Mouse (Mus musculus): Measurements from ENCODE around the gene Tnni3. TPM values are rescaled to one million over a fixed set of nuclear protein-coding genes. Genes with fewer than 3 reads are reported as not detected.

The Tnni3 gene
- polyA plus RNA-seq, 1 experiment from 2014 or later: 0.46 TPM

GRCm38 (mm10) chr7:4479674-4480073 is 44.4 kb downstream of the Tnni3 start:
- H3K9ac ChIP-seq (replicated peaks): no peak overlapping the region
- H3K27me3 ChIP-seq (ENCODE audit: insufficient read depth, low read length): peaks cover 20% of the 10 kb centered on the region
- no peaks in the 10 kb centered on the region for H3K9me3 ChIP-seq (ENCODE audit: low read length)
- no peak overlapping the region for H3K4me3 ChIP-seq (ENCODE audit: low read depth, low read length)
- H3K4me1 ChIP-seq (ENCODE audit: insufficient read depth): peaks cover 6% of the 10 kb centered on the region; the same call in 1 of the 2 replicates
- H3K27ac ChIP-seq (ENCODE audit: low read depth): no peak overlapping the region
- no peak overlapping the region for H3K4me2 ChIP-seq (ENCODE audit: low read depth, low read length)
- TF ChIP-seq CTCF (IDR thresholded peaks at IDR 0.05; ENCODE audit: low read depth) (peak; percentile 71), EP300 (IDR thresholded peaks at IDR 0.05; ENCODE audit: low read depth) (no peak)
- ATAC-seq (no peak; the same call in 1 of the 2 replicates), DNase-seq (peak; percentile 46)
- WGBS (ENCODE audit: insufficient replicate concordance): 40% methylated on average over 6 of the region's 6 CpGs
- peaks cover 27% of the 10 kb centered on the region for H3K36me3 ChIP-seq (replicated peaks; ENCODE audit: insufficient read depth, low read length)

GRCm38 (mm10) chr7:4478796-4479291 is 45.2 kb downstream of the Tnni3 start:
- Histone ChIP-seq H3K27ac (ENCODE audit: low read depth) (0 out of 2 replicates have a peak overlapping the region, but pooled peaks have one; percentile 16), H3K27me3 (ENCODE audit: insufficient read depth, low read length) (peaks cover 24% of the 10 kb centered on the region), H3K4me1 (ENCODE audit: insufficient read depth) (peaks cover 6% of the 10 kb centered on the region; the same call in 1 of the 2 replicates), H3K9me3 (ENCODE audit: low read length) (no peaks in the 10 kb centered on the region), H3K36me3 (replicated peaks; ENCODE audit: insufficient read depth, low read length) (peaks cover 19% of the 10 kb centered on the region), H3K4me2 (ENCODE audit: low read depth, low read length) (peak overlapping the region; percentile 80), H3K4me3 (ENCODE audit: low read depth, low read length) (peak overlapping the region; percentile 37), H3K9ac (replicated peaks) (peak overlapping the region; percentile 26; the same call in 1 of the 2 replicates)
- ATAC-seq (no peak), DNase-seq (no peak)
- no peak for TF ChIP-seq CTCF (IDR thresholded peaks at IDR 0.05; ENCODE audit: low read depth)
- no peak for TF ChIP-seq EP300 (IDR thresholded peaks at IDR 0.05; ENCODE audit: low read depth)
- WGBS (ENCODE audit: insufficient replicate concordance): 16% methylated on average over 16 of the region's 16 CpGs

- H3K27me3 ChIP-seq (ENCODE audit: insufficient read depth, low read length): peaks cover 25% of the 10 kb centered on the region
- H3K27ac ChIP-seq (ENCODE audit: low read depth): 0 out of 2 replicates have a peak overlapping the region, but pooled peaks have one; percentile 16
- peak overlapping the region; percentile 34 for H3K9ac ChIP-seq (replicated peaks)
- no peaks in the 10 kb centered on the region for H3K9me3 ChIP-seq (ENCODE audit: low read length)
- peak; percentile 82 for ATAC-seq
- H3K4me3 ChIP-seq (ENCODE audit: low read depth, low read length): peak overlapping the region; percentile 37
- H3K36me3 ChIP-seq (replicated peaks; ENCODE audit: insufficient read depth, low read length): peaks cover 13% of the 10 kb centered on the region
- peak; percentile 41 for DNase-seq
- H3K4me2 ChIP-seq (ENCODE audit: low read depth, low read length): peak overlapping the region; percentile 80
- H3K4me1 ChIP-seq (ENCODE audit: insufficient read depth): peaks cover 6% of the 10 kb centered on the region; the same call in 1 of the 2 replicates
- TF ChIP-seq CTCF (IDR thresholded peaks at IDR 0.05; ENCODE audit: low read depth) (no peak), EP300 (IDR thresholded peaks at IDR 0.05; ENCODE audit: low read depth) (no peak)
- 4% methylated on average over 39 of the region's 39 CpGs for WGBS (ENCODE audit: insufficient replicate concordance)
Measured at GRCm38 (mm10) chr7:4478021-4478795, 45.8 kb downstream of the Tnni3 start.

- H3K4me1 ChIP-seq (ENCODE audit: insufficient read depth): peaks cover 13% of the 10 kb centered on the region; the same call in 1 of the 2 replicates
Measured at GRCm38 (mm10) chr7:4473940-4474339, 50.1 kb downstream of the Tnni3 start.

GRCm38 (mm10) chr7:4471179-4471555 is 52.9 kb downstream of the Tnni3 start:
- TF ChIP-seq CTCF (IDR thresholded peaks at IDR 0.05; ENCODE audit: low read depth) (peak; percentile 73), EP300 (IDR thresholded peaks at IDR 0.05; ENCODE audit: low read depth) (no peak)
- peaks cover 7% of the 10 kb centered on the region; the same call in 1 of the 2 replicates for H3K4me1 ChIP-seq (ENCODE audit: insufficient read depth)
- H3K27ac ChIP-seq (ENCODE audit: low read depth): no peak overlapping the region
- 12% methylated on average over 24 of the region's 24 CpGs for WGBS (ENCODE audit: insufficient replicate concordance)
- H3K36me3 ChIP-seq (replicated peaks; ENCODE audit: insufficient read depth, low read length): no peaks in the 10 kb centered on the region
- peak overlapping the region; percentile 36 for H3K4me3 ChIP-seq (ENCODE audit: low read depth, low read length)
- no peak overlapping the region for H3K9ac ChIP-seq (replicated peaks)
- DNase-seq (peak; percentile 72), ATAC-seq (peak; percentile 71)
- H3K9me3 ChIP-seq (ENCODE audit: low read length): no peaks in the 10 kb centered on the region
- peaks cover 28% of the 10 kb centered on the region for H3K27me3 ChIP-seq (ENCODE audit: insufficient read depth, low read length)
- peak overlapping the region; percentile 63 for H3K4me2 ChIP-seq (ENCODE audit: low read depth, low read length)

More at GRCm38 (mm10) chr7:4473940-4474339, 50.1 kb downstream of the Tnni3 start:
- 39% methylated on average over 19 of the region's 19 CpGs for WGBS (ENCODE audit: insufficient replicate concordance)
- Histone ChIP-seq H3K9ac (replicated peaks) (no peak overlapping the region), H3K27me3 (ENCODE audit: insufficient read depth, low read length) (peaks cover 43% of the 10 kb centered on the region), H3K27ac (ENCODE audit: low read depth) (no peak overlapping the region), H3K4me3 (ENCODE audit: low read depth, low read length) (no peak overlapping the region), H3K9me3 (ENCODE audit: low read length) (no peaks in the 10 kb centered on the region), H3K36me3 (replicated peaks; ENCODE audit: insufficient read depth, low read length) (no peaks in the 10 kb centered on the region), H3K4me2 (ENCODE audit: low read depth, low read length) (no peak overlapping the region)
- ATAC-seq (no peak), DNase-seq (no peak)
- TF ChIP-seq CTCF (IDR thresholded peaks at IDR 0.05; ENCODE audit: low read depth): no peak
- no peak for TF ChIP-seq EP300 (IDR thresholded peaks at IDR 0.05; ENCODE audit: low read depth)
